Mouse (Mus musculus) MEL (cell line): ENCODE data around the gene Wipf3. TPM values are rescaled to one million over a fixed set of nuclear protein-coding genes. Genes with fewer than 3 reads are reported as not detected.

Source experiments
- DNase-seq: peaks from one replicate; pipeline ENCODE4 v3.0.0; 2011; ENCODE audit warnings: low read depth, low spot score
- H3K27ac ChIP-seq: 2 replicates; pipeline ENCODE4 v1.5.1; 2012; ENCODE audit warnings: low read depth, mild to moderate bottlenecking, control low read depth, low read length, moderate library complexity; ENCODE audit not compliant: control insufficient read depth
- H3K27me3 ChIP-seq, 2 experiments: fragments of 150-350 bp in 1 of 2; sonication (generic) in 1 of 2; 2 replicates each; pipeline ENCODE4 v1.6.1; 2012; ENCODE audit warnings: low read length in 2 of 2, mild to moderate bottlenecking in 2 of 2, improper control_type of control experiment in 1 of 2, moderate library complexity in 1 of 2; ENCODE audit not compliant: insufficient read depth in 2 of 2, control insufficient read depth in 1 of 2
- H3K36me3 ChIP-seq, 2 experiments: 2 replicates each; pipeline ENCODE4 v1.6.1; 2012 to 2014; ENCODE audit warnings: low read length in 2 of 2, improper control_type of control experiment in 1 of 2, inconsistent platforms in 1 of 2, mild to moderate bottlenecking in 1 of 2; ENCODE audit not compliant: insufficient read depth in 2 of 2, control insufficient read depth in 1 of 2
- H3K4me1 ChIP-seq, 2 experiments: fragments of 150-350 bp in 1 of 2; sonication (generic) in 1 of 2; 2 replicates each; pipeline ENCODE4 v1.6.1; 2012; ENCODE audit warnings: low read length in 2 of 2, improper control_type of control experiment in 1 of 2, mild to moderate bottlenecking in 1 of 2; ENCODE audit not compliant: insufficient read depth in 2 of 2, control insufficient read depth in 1 of 2
- H3K4me3 ChIP-seq, 2 experiments: fragments of 150-350 bp in 1 of 2; sonication (generic) in 1 of 2; 2 replicates each; pipeline ENCODE4 v1.5.1; 2012; ENCODE audit warnings: low read depth in 2 of 2, low read length in 2 of 2, mild to moderate bottlenecking in 2 of 2, moderate library complexity in 2 of 2, control low read depth in 1 of 2, improper control_type of control experiment in 1 of 2; ENCODE audit not compliant: control insufficient read depth in 1 of 2, insufficient read depth in 1 of 2
- H3K79me2 ChIP-seq: 2 replicates; pipeline ENCODE4 v1.6.1; 2012; ENCODE audit warnings: mild to moderate bottlenecking, low read length, moderate library complexity; ENCODE audit not compliant: control insufficient read depth, poor library complexity, insufficient read depth
- H3K9ac ChIP-seq: 2 replicates; pipeline ENCODE4 v1.6.1; 2012; ENCODE audit warnings: low read depth, mild to moderate bottlenecking, control low read depth, low read length, moderate library complexity; ENCODE audit not compliant: control insufficient read depth, poor library complexity, severe bottlenecking
- H3K9me3 ChIP-seq: fragments of 150-350 bp; sonication (generic); replicated peaks from 2 replicates; pipeline ENCODE4 v1.6.1; 2012; ENCODE audit warnings: mild to moderate bottlenecking, low read length, improper control_type of control experiment, moderate library complexity; ENCODE audit not compliant: insufficient read depth
- BHLHE40 ChIP-seq: IDR thresholded peaks from 2 replicates; pipeline ENCODE4 v1.6.1; 2012; ENCODE audit warnings: low read depth, mild to moderate bottlenecking, inconsistent platforms, low read length, improper control_type of control experiment, borderline replicate concordance
- ELF1 ChIP-seq: IDR thresholded peaks from 2 replicates; pipeline ENCODE4 v1.6.1; 2014; ENCODE audit warnings: low read depth, mild to moderate bottlenecking, inconsistent platforms, low read length, improper control_type of control experiment, moderate library complexity
- ETS1 ChIP-seq: IDR thresholded peaks from 2 replicates; pipeline ENCODE4 v1.6.1; 2012; ENCODE audit warnings: low read depth, mild to moderate bottlenecking, inconsistent platforms, low read length, improper control_type of control experiment, moderate library complexity
- GABPA ChIP-seq: IDR thresholded peaks from 2 replicates; pipeline ENCODE4 v1.6.1; 2012; ENCODE audit warnings: low read depth, mild to moderate bottlenecking, inconsistent platforms, low read length, improper control_type of control experiment, moderate library complexity
- GATA1 ChIP-seq: IDR thresholded peaks from 2 replicates; pipeline ENCODE4 v1.6.1; 2011; ENCODE audit warnings: low read depth, low read length, improper control_type of control experiment
- HCFC1 ChIP-seq: IDR thresholded peaks from 2 replicates; pipeline ENCODE4 v1.6.1; 2012; ENCODE audit warnings: low read depth, mild to moderate bottlenecking, inconsistent platforms, low read length, improper control_type of control experiment, moderate library complexity
- JUND ChIP-seq: IDR thresholded peaks from 2 replicates; pipeline ENCODE4 v1.6.1; 2011; ENCODE audit warnings: low read depth, mild to moderate bottlenecking, improper control_type of control experiment, low read length
- MAX ChIP-seq: IDR thresholded peaks from 2 replicates; pipeline ENCODE4 v1.6.1; 2011; ENCODE audit warnings: low read length, improper control_type of control experiment
- MEF2A ChIP-seq: IDR thresholded peaks from 2 replicates; pipeline ENCODE4 v1.6.1; 2014; ENCODE audit warnings: low read depth, mild to moderate bottlenecking, inconsistent platforms, low read length, improper control_type of control experiment; ENCODE audit not compliant: poor library complexity, insufficient replicate concordance, severe bottlenecking; ENCODE audit errors: extremely low read depth
- MYC ChIP-seq: IDR thresholded peaks from 2 replicates; pipeline ENCODE4 v1.6.1; 2011; ENCODE audit warnings: low read depth, mild to moderate bottlenecking, low read length, improper control_type of control experiment, moderate library complexity
- NELFE ChIP-seq: IDR thresholded peaks from 2 replicates; pipeline ENCODE4 v1.6.1; 2011; ENCODE audit warnings: low read depth, low read length, improper control_type of control experiment
- POLR2A ChIP-seq, 2 experiments: IDR thresholded peaks; 2 replicates each; pipeline ENCODE4 v1.6.1; 2011 to 2012; ENCODE audit warnings: low read length in 2 of 2, mild to moderate bottlenecking in 2 of 2, control low read depth in 1 of 2, improper control_type of control experiment in 1 of 2, low read depth in 1 of 2, moderate library complexity in 1 of 2; ENCODE audit not compliant: control insufficient read depth in 1 of 2, insufficient read depth in 1 of 2, poor library complexity in 1 of 2
- POLR2AphosphoS5 ChIP-seq: IDR thresholded peaks from 2 replicates; pipeline ENCODE4 v1.6.1; 2012; ENCODE audit warnings: low read depth, borderline replicate concordance, mild to moderate bottlenecking, inconsistent platforms, low read length, moderate library complexity, mixed read lengths
- RAD21 ChIP-seq: IDR thresholded peaks from 2 replicates; pipeline ENCODE4 v1.6.1; 2011; ENCODE audit warnings: mild to moderate bottlenecking, low read depth, low read length, improper control_type of control experiment
- RCOR1 ChIP-seq: IDR thresholded peaks from 2 replicates; pipeline ENCODE4 v1.6.1; 2012; ENCODE audit warnings: low read depth, mild to moderate bottlenecking, inconsistent platforms, low read length, improper control_type of control experiment
- TAL1 ChIP-seq: IDR thresholded peaks from 2 replicates; pipeline ENCODE4 v1.6.1; 2012; ENCODE audit warnings: mild to moderate bottlenecking, inconsistent platforms, low read length, moderate library complexity, mixed read lengths
- TCF12 ChIP-seq: IDR thresholded peaks from 2 replicates; pipeline ENCODE4 v1.6.1; 2014; ENCODE audit warnings: low read depth, mild to moderate bottlenecking, inconsistent platforms, low read length, improper control_type of control experiment, moderate library complexity
- USF1 ChIP-seq: IDR thresholded peaks from 2 replicates; pipeline ENCODE4 v1.6.1; 2014; ENCODE audit warnings: low read depth, mild to moderate bottlenecking, inconsistent platforms, low read length, improper control_type of control experiment, moderate library complexity
- ZC3H11A ChIP-seq: IDR thresholded peaks from 2 replicates; pipeline ENCODE4 v1.6.1; 2012; ENCODE audit warnings: low read depth, mild to moderate bottlenecking, inconsistent platforms, low read length, improper control_type of control experiment
- ZKSCAN1 ChIP-seq: IDR thresholded peaks from 2 replicates; pipeline ENCODE4 v1.6.1; 2012; ENCODE audit warnings: low read depth, mild to moderate bottlenecking, inconsistent platforms, low read length, improper control_type of control experiment, moderate library complexity
- ZNF384 ChIP-seq: IDR thresholded peaks from 2 replicates; pipeline ENCODE4 v1.6.1; 2012; ENCODE audit warnings: low read depth, mild to moderate bottlenecking, inconsistent platforms, low read length, improper control_type of control experiment
- polyA plus RNA-seq, 2 experiments: library from polyadenylated mRNA; stranded (reverse) in 1 of 2; unstranded in 1 of 2; fragments of >175 nt in 1 of 2; fragments of >200 nt in 1 of 2; gene quantifications; 2 replicates each; pipeline versions ENCODE4 v1.2.1 to v1.2.4; 2012; ENCODE audit warnings: low replicate concordance in 2 of 2, low read depth in 1 of 2; ENCODE audit not compliant: insufficient read length in 2 of 2, insufficient read depth in 1 of 2, missing spikeins in 1 of 2
- total RNA-seq: library from RNA; depleted of rRNA; stranded (reverse); fragments of 300-350 nt; gene quantifications from 2 replicates; pipeline ENCODE4 v1.2.3, GENCODE M21; 2012

The Wipf3 gene
- total and polyA plus RNA-seq, 3 experiments = not detected

DNA sequence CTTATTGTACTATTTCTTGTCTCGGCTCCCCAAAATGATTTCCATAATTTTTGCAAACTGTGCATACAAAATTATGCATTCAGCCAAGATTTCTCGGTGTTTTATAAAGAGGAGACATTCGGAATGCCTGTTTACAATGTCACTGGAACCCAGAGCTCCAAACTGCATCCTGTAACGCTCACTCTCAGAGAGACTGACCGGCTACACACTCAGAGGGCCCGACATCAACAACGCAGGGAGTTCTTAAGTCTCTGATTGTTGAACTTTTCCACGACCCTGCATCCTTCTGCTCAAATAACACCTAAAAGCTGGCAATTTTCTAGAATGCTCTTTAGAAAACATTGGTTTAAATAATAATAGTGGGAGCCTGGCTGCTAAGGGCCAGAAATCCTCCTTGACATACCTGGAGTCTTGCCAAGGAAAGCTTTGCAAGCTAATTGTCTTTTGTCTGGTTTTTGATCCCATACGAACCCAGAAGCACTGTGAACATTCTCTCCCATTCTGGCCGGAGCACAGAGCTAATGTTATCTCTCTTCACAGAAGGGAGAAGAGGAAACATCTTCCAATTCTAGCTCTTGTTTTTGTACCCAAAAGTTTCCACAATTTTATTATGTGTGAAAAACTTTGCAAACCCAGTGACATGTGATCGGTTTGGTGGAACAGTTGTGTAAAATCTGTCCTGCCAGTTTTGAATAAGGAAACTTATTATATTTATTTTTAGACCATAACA, 30.0 kb upstream of the Wipf3 start:
- Histone ChIP-seq H3K36me3 (no peaks in the 10 kb centered on the region), H3K9ac (no peak overlapping the region), H3K79me2 (no peaks in the 10 kb centered on the region), H3K9me3 (no peaks in the 10 kb centered on the region), H3K4me3 (no peak overlapping the region), H3K27me3 (no peaks in the 10 kb centered on the region), H3K4me1 (no peaks in the 10 kb centered on the region), H3K27ac (no peak overlapping the region)
- DNase-seq = no peak
- TF ChIP-seq BHLHE40 (no peak), MEF2A (no peak), TAL1 (no peak)

DNA sequence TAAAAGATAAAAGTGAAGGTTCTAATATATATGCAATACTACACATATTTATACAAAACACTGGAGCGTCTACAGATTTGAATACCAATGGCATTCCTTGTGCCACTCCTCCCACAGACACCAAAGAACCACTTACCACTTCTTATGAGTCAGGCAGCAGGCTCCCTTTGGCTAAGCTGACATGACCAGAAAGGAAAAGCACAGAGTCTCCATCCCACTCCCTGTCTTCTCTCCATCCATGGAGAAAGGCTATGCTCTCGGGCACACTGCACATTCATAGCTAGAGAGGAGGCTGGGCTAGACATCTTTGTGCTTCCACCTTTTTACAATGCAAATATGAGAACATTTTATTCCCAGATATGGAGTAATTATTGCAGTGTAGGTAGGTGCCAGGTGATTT, 27.9 kb upstream of the Wipf3 start:
- DNase-seq = no peak
- H3K27me3 ChIP-seq = no peaks in the 10 kb centered on the region
- no peaks in the 10 kb centered on the region for H3K79me2 ChIP-seq
- H3K27ac ChIP-seq = no peak overlapping the region
- no peak for TF ChIP-seq ZKSCAN1
- no peak for TF ChIP-seq GATA1
- no peak for TF ChIP-seq ZNF384
- TF ChIP-seq POLR2A (IDR thresholded peaks at IDR 0.05; ENCODE audit: control insufficient read depth in 1 of 2, insufficient read depth in 1 of 2, low read depth in 1 of 2, low read length in 2 of 2, poor library complexity in 1 of 2) = no peak
- TF ChIP-seq MEF2A = no peak
- TF ChIP-seq USF1 = no peak
- TF ChIP-seq ELF1 = no peak
- H3K4me3 ChIP-seq = no peak overlapping the region
- H3K36me3 ChIP-seq = no peaks in the 10 kb centered on the region
- H3K9me3 ChIP-seq = no peaks in the 10 kb centered on the region
- H3K9ac ChIP-seq = no peak overlapping the region
- H3K4me1 ChIP-seq = no peaks in the 10 kb centered on the region

DNA sequence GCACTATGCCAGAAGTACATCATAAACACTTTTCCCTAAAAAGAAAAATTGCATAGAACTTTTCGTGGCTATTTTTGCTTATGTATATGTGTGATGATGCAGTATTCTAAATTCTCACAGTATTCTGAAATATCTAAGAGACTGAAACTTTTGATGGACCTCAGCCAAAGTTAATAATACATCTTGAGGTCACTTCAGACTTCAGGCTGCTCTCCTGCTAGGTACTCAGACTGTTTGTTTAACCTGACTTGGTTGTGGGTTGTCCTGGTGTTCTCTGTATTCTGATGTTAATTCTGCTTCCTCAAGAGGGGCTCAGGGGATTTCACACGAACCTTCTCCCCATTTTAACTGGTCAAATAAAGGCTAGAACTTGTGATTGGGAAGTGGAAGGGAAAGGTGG, 24.5 kb upstream of the Wipf3 start:
- H3K4me1 ChIP-seq = no peaks in the 10 kb centered on the region
- H3K9me3 ChIP-seq = no peaks in the 10 kb centered on the region
- no peak overlapping the region for H3K9ac ChIP-seq
- H3K27ac ChIP-seq = no peak overlapping the region
- no peaks in the 10 kb centered on the region for H3K27me3 ChIP-seq
- no peak for DNase-seq
- no peak overlapping the region for H3K4me3 ChIP-seq
- H3K36me3 ChIP-seq = no peaks in the 10 kb centered on the region
- no peak for TF ChIP-seq USF1
- no peak for TF ChIP-seq ELF1
- TF ChIP-seq ZKSCAN1 = no peak
- no peak for TF ChIP-seq MYC
- no peak for TF ChIP-seq ZC3H11A
- TF ChIP-seq NELFE = no peak
- TF ChIP-seq ZNF384 = no peak
- no peak for TF ChIP-seq JUND
- TF ChIP-seq TCF12 = no peak
- no peak for TF ChIP-seq MAX
- TF ChIP-seq GABPA = no peak
- TF ChIP-seq ETS1 = no peak
- no peak for TF ChIP-seq TAL1
- TF ChIP-seq HCFC1 = no peak
- TF ChIP-seq RAD21 = no peak
- TF ChIP-seq POLR2AphosphoS5 = no peak
- no peak for TF ChIP-seq POLR2A (IDR thresholded peaks at IDR 0.05; ENCODE audit: control insufficient read depth in 1 of 2, insufficient read depth in 1 of 2, low read depth in 1 of 2, low read length in 2 of 2, poor library complexity in 1 of 2)
- TF ChIP-seq RCOR1 = no peak
- no peak for TF ChIP-seq BHLHE40
- no peaks in the 10 kb centered on the region for H3K79me2 ChIP-seq
